Mouse (Mus musculus) MEL (cell line): Measurements from ENCODE around the gene Phb. TPM values are rescaled to one million over a fixed set of nuclear protein-coding genes. Genes with fewer than 3 reads are reported as not detected.

Experiments used
- DNase-seq: peaks from one replicate; pipeline ENCODE4 v3.0.0; 2011; ENCODE audit warnings: low read depth, low spot score
- H3K27ac ChIP-seq: 2 replicates; pipeline ENCODE4 v1.5.1; 2012; ENCODE audit warnings: low read depth, mild to moderate bottlenecking, control low read depth, low read length, moderate library complexity; ENCODE audit not compliant: control insufficient read depth
- H3K27me3 ChIP-seq, 2 experiments: fragments of 150-350 bp in 1 of 2; sonication (generic) in 1 of 2; 2 replicates each; pipeline ENCODE4 v1.6.1; 2012; ENCODE audit warnings: low read length in 2 of 2, mild to moderate bottlenecking in 2 of 2, improper control_type of control experiment in 1 of 2, moderate library complexity in 1 of 2; ENCODE audit not compliant: insufficient read depth in 2 of 2, control insufficient read depth in 1 of 2
- H3K36me3 ChIP-seq, 2 experiments: 2 replicates each; pipeline ENCODE4 v1.6.1; 2012 to 2014; ENCODE audit warnings: low read length in 2 of 2, improper control_type of control experiment in 1 of 2, inconsistent platforms in 1 of 2, mild to moderate bottlenecking in 1 of 2; ENCODE audit not compliant: insufficient read depth in 2 of 2, control insufficient read depth in 1 of 2
- H3K4me1 ChIP-seq, 2 experiments: fragments of 150-350 bp in 1 of 2; sonication (generic) in 1 of 2; 2 replicates each; pipeline ENCODE4 v1.6.1; 2012; ENCODE audit warnings: low read length in 2 of 2, improper control_type of control experiment in 1 of 2, mild to moderate bottlenecking in 1 of 2; ENCODE audit not compliant: insufficient read depth in 2 of 2, control insufficient read depth in 1 of 2
- H3K4me3 ChIP-seq, 2 experiments: fragments of 150-350 bp in 1 of 2; sonication (generic) in 1 of 2; 2 replicates each; pipeline ENCODE4 v1.5.1; 2012; ENCODE audit warnings: low read depth in 2 of 2, low read length in 2 of 2, mild to moderate bottlenecking in 2 of 2, moderate library complexity in 2 of 2, control low read depth in 1 of 2, improper control_type of control experiment in 1 of 2; ENCODE audit not compliant: control insufficient read depth in 1 of 2, insufficient read depth in 1 of 2
- H3K79me2 ChIP-seq: 2 replicates; pipeline ENCODE4 v1.6.1; 2012; ENCODE audit warnings: mild to moderate bottlenecking, low read length, moderate library complexity; ENCODE audit not compliant: control insufficient read depth, poor library complexity, insufficient read depth
- H3K9ac ChIP-seq: 2 replicates; pipeline ENCODE4 v1.6.1; 2012; ENCODE audit warnings: low read depth, mild to moderate bottlenecking, control low read depth, low read length, moderate library complexity; ENCODE audit not compliant: control insufficient read depth, poor library complexity, severe bottlenecking
- H3K9me3 ChIP-seq: fragments of 150-350 bp; sonication (generic); replicated peaks from 2 replicates; pipeline ENCODE4 v1.6.1; 2012; ENCODE audit warnings: mild to moderate bottlenecking, low read length, improper control_type of control experiment, moderate library complexity; ENCODE audit not compliant: insufficient read depth
- CHD1 ChIP-seq: IDR thresholded peaks from 2 replicates; pipeline ENCODE4 v1.6.1; 2012; ENCODE audit warnings: low read depth, mild to moderate bottlenecking, inconsistent platforms, low read length, improper control_type of control experiment
- CTCF ChIP-seq, 3 experiments: IDR thresholded peaks in 2 of 3; conservative IDR thresholded peaks in 1 of 3; 2 replicates each; pipeline ENCODE4 v1.5.1; 2011 to 2012; ENCODE audit warnings: low read length in 3 of 3, low read depth in 2 of 3, mild to moderate bottlenecking in 2 of 3, improper control_type of control experiment in 1 of 3, inconsistent platforms in 1 of 3, mixed read lengths in 1 of 3, moderate library complexity in 1 of 3; ENCODE audit not compliant: control insufficient read depth in 1 of 3, insufficient read depth in 1 of 3, poor library complexity in 1 of 3, severe bottlenecking in 1 of 3
- EP300 ChIP-seq, 2 experiments: IDR thresholded peaks; 2 replicates each; pipeline ENCODE4 v1.6.1; 2011; ENCODE audit warnings: improper control_type of control experiment in 2 of 2, low read length in 2 of 2, low read depth in 1 of 2, mild to moderate bottlenecking in 1 of 2
- GATA1 ChIP-seq: IDR thresholded peaks from 2 replicates; pipeline ENCODE4 v1.6.1; 2011; ENCODE audit warnings: low read depth, low read length, improper control_type of control experiment
- MAZ ChIP-seq: IDR thresholded peaks from 2 replicates; pipeline ENCODE4 v1.6.1; 2012; ENCODE audit warnings: low read depth, mild to moderate bottlenecking, inconsistent platforms, low read length, improper control_type of control experiment
- MYB ChIP-seq: IDR thresholded peaks from 2 replicates; pipeline ENCODE4 v1.6.1; 2011; ENCODE audit warnings: mild to moderate bottlenecking, low read depth, low read length, improper control_type of control experiment
- NELFE ChIP-seq: IDR thresholded peaks from 2 replicates; pipeline ENCODE4 v1.6.1; 2011; ENCODE audit warnings: low read depth, low read length, improper control_type of control experiment
- NRF1 ChIP-seq: IDR thresholded peaks from 2 replicates; pipeline ENCODE4 v1.6.1; 2014; ENCODE audit warnings: low read depth, mild to moderate bottlenecking, inconsistent platforms, low read length, improper control_type of control experiment, moderate library complexity; ENCODE audit not compliant: poor library complexity, insufficient read depth, severe bottlenecking
- RAD21 ChIP-seq: IDR thresholded peaks from 2 replicates; pipeline ENCODE4 v1.6.1; 2011; ENCODE audit warnings: mild to moderate bottlenecking, low read depth, low read length, improper control_type of control experiment
- UBTF ChIP-seq: IDR thresholded peaks from 2 replicates; pipeline ENCODE4 v1.6.1; 2012; ENCODE audit warnings: low read depth, mild to moderate bottlenecking, inconsistent platforms, low read length, improper control_type of control experiment, moderate library complexity, borderline replicate concordance; ENCODE audit not compliant: insufficient read depth
- ZC3H11A ChIP-seq: IDR thresholded peaks from 2 replicates; pipeline ENCODE4 v1.6.1; 2012; ENCODE audit warnings: low read depth, mild to moderate bottlenecking, inconsistent platforms, low read length, improper control_type of control experiment
- ZKSCAN1 ChIP-seq: IDR thresholded peaks from 2 replicates; pipeline ENCODE4 v1.6.1; 2012; ENCODE audit warnings: low read depth, mild to moderate bottlenecking, inconsistent platforms, low read length, improper control_type of control experiment, moderate library complexity
- ZNF384 ChIP-seq: IDR thresholded peaks from 2 replicates; pipeline ENCODE4 v1.6.1; 2012; ENCODE audit warnings: low read depth, mild to moderate bottlenecking, inconsistent platforms, low read length, improper control_type of control experiment
- polyA plus RNA-seq, 2 experiments: library from polyadenylated mRNA; stranded (reverse) in 1 of 2; unstranded in 1 of 2; fragments of >175 nt in 1 of 2; fragments of >200 nt in 1 of 2; gene quantifications; 2 replicates each; pipeline versions ENCODE4 v1.2.1 to v1.2.4; 2012; ENCODE audit warnings: low replicate concordance in 2 of 2, low read depth in 1 of 2; ENCODE audit not compliant: insufficient read length in 2 of 2, insufficient read depth in 1 of 2, missing spikeins in 1 of 2
- total RNA-seq: library from RNA; depleted of rRNA; stranded (reverse); fragments of 300-350 nt; gene quantifications from 2 replicates; pipeline ENCODE4 v1.2.3, GENCODE M21; 2012

Gene Phb
- total and polyA plus RNA-seq, 3 experiments, result 302 to 788 TPM; not detected in 1

- TF ChIP-seq NELFE, result peak; percentile 65
- no peak for TF ChIP-seq UBTF
These were observed 47.1 kb downstream of the Phb start (continued) for GRCm38 (mm10) chr11:95713811-95714241.

GRCm38 (mm10) chr11:95714411-95714810, 47.7 kb downstream of the Phb start:
- Histone ChIP-seq H3K27me3 (no peaks in the 10 kb centered on the region), H3K36me3 (peaks cover 4 to 44% of the 10 kb centered on the region in 2 experiments; a peak in 3 of 4 replicates)
- DNase-seq, result peak; percentile 60
- no peak for TF ChIP-seq RAD21
- TF ChIP-seq CHD1, result peak; percentile 22; the same call in 1 of the 2 replicates
- no peak for TF ChIP-seq ZKSCAN1
- no peak for TF ChIP-seq GATA1
- no peak for TF ChIP-seq MYB
- 0 out of 4 replicates have a peak, but pooled peaks of 1 of the 2 experiments have one; percentile 0 for TF ChIP-seq EP300 (IDR thresholded peaks at IDR 0.05; ENCODE audit: low read depth in 1 of 2, low read length in 2 of 2)
- TF ChIP-seq CTCF (IDR thresholded peaks at IDR 0.05 in 2 of 3, conservative IDR thresholded peaks at IDR 0.05 in 1 of 3; ENCODE audit: control insufficient read depth in 1 of 3, insufficient read depth in 1 of 3, low read depth in 2 of 3, low read length in 3 of 3, poor library complexity in 1 of 3, severe bottlenecking in 1 of 3), result no peak
- TF ChIP-seq, all 39 proteins: peak for 2
- H3K4me1 ChIP-seq, result peaks cover 16 to 34% of the 10 kb centered on the region in 2 experiments
- H3K79me2 ChIP-seq, result peaks cover 60% of the 10 kb centered on the region
- H3K27ac ChIP-seq, result peak overlapping the region; percentile 87
- no peaks in the 10 kb centered on the region for H3K9me3 ChIP-seq
- peak overlapping the region; percentile 93 for H3K9ac ChIP-seq
- H3K4me3 ChIP-seq, result peak overlapping the region; percentile 86 to 91

GRCm38 (mm10) chr11:95716136-95716535, 49.4 kb downstream of the Phb start:
- Histone ChIP-seq H3K4me3 (no peak overlapping the region), H3K27me3 (no peaks in the 10 kb centered on the region), H3K9ac (no peak overlapping the region), H3K9me3 (no peaks in the 10 kb centered on the region), H3K36me3 (peaks cover 5 to 36% of the 10 kb centered on the region in 2 experiments), H3K27ac (no peak overlapping the region), H3K79me2 (peaks cover 68% of the 10 kb centered on the region), H3K4me1 (peaks cover 13 to 23% of the 10 kb centered on the region in 2 experiments)
- TF ChIP-seq ZNF384, result no peak
- no peak for TF ChIP-seq NRF1
- TF ChIP-seq MAZ, result no peak
- TF ChIP-seq ZC3H11A, result no peak
- DNase-seq, result no peak
